Mouse (Mus musculus): Measurements from ENCODE around the gene Polr3gl.

Polr3gl gene

DNA sequence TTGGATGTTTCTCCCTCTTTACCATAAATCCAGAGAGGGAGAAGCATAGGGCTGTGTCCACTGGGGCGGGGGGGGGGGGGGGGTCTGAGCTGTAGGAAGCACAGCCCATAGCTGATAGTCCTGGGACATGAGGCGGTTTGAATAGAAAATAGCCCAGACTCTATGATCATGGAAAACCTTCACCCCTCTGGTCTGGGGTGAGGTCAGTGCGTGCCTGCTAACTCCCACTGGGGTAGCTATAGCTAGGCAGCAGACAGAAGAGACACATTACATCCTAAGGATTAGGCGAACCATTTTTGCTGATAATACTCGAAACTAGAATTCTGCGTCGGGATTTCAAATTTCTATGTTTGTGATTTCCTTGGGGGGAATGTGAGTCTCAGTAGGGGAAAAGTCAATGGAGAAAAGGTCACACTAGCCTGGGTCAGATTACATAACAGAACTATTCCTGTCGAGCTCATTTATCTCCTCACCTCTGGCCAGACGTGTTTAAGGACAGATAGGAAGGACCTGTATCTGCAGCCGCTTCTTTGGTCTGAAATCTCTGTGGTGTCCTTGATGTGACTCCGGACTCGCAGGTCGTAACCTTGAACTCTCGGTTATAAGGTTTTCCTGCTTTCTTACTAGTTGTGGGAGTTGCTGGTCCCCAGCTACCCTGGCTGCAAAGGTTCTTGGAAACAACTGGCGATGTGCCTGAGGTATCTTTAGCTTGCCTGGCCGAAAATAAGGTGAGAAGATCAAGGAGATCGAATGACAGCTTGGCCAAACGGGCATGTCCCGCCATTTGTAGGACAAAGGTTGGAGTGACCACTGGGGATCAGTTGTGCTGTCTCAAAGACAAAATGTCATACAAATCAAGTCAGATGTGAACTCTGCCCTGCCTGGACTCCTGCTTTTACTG lies 20.1 kb downstream of the Polr3gl start:
- DNase-seq (ENCODE audit: low spot score in 2 of 2) = no peak

DNA sequence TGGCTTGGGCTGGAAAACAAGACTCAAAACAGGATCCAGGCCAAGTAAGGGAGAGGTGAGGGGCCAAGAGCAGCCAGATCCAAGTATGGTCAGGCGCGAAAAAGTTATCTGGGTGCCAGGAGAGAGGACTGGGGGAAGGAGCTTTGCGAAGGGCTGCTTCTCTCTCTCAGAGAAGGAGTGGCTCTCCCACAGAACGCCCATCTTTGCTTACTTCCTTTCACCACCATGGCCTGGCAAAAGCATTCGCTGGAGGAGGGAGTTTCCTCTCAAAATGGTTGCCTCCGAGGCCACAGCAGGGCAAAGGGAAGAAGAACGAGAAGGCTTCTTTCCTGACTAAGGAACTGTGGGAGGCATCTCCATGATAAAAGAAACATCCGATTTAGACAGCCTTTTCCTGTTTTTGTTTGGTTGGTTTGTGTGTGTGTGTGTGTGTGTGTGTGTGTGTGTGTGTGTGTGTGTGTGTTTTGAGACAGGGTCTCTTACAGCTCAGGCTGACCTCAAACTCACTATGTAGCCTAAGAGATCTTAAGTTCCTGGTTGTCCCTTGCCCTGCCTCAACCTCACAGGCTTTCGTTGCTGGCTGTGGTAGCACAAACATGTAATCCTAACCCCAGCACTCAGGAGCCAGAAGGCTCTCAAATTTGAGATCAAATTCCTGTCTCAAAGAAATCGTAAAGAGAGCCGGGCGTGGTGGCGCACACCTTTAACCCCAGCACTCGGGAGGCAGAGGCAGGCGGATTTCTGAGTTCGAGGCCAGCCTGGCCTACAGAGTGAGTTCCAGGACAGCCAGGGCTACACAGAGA lies 21.9 kb downstream of the Polr3gl start:
- no peak for DNase-seq (ENCODE audit: low spot score in 2 of 2)

DNA sequence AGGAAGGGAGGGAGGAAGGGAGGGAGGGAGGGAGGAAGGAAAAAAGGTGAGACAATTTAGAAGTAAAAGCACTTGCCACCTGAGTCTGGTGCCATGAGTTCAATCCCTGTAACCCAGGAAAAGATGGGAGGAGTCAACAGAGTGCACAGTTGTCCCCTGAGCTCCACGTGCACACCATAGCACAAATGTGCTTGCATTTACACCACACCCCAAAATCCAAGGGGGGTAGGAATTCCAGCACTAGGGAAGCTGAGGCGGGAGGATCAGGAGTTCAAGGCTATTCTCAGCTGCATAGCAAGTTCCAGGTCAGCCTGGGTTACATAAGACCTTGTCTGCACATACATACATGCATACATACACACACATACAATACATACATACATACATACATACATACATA lies 22.6 kb downstream of the Polr3gl start:
- DNase-seq (ENCODE audit: low spot score in 2 of 2) = no peak

DNA sequence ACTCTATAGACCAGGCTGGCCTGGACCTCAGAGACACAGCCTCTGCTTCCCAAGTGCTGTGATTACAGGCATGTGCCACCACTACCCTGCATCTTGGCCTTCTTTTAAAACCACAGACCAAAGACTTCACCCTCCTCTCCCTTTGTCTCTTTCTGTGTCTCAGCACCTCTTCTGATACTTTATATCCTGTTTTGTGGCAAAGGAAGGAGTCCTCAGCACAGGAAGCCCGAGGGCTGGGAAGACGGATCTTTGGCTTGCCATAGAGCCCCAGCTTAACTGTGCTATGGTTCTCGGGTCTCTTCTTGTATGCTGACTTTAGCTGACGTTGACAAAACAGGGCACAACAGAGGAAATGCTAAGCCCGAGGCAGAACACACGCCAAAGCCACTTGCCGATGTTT lies 23.3 kb downstream of the Polr3gl start:
- DNase-seq (ENCODE audit: low spot score in 2 of 2) = no peak

DNA sequence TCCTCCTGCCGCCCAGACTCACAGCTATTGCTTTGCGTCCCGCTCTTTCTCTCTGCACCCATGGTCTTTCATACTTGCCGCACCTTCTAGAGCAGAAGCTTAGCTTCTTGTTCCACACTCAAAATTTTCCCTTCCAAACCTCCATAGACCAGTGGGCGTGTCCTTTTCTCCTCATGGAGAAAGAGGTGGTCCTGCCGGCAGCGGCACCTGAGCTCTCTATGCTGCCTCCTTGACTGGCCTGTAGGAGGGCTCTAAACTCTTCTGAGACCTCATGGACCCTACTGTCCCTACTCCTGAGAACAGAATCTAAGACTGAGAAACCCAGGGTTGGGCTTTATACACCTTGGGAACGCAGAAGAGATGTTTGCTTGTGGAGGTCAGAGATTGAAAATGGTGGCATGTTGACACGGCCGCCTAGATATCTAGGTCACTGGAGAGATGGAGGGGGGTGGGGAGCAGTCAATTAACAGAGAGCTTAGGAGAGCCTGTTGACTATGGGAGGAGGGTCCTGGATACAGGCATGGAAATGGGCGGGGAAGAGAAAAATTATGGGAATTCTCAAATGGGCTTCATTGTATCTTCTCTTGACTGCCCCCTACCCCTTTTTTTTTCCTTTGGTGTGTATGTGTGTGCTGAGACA lies 23.9 kb downstream of the Polr3gl start:
- no peak for DNase-seq (ENCODE audit: low spot score in 2 of 2)

DNA sequence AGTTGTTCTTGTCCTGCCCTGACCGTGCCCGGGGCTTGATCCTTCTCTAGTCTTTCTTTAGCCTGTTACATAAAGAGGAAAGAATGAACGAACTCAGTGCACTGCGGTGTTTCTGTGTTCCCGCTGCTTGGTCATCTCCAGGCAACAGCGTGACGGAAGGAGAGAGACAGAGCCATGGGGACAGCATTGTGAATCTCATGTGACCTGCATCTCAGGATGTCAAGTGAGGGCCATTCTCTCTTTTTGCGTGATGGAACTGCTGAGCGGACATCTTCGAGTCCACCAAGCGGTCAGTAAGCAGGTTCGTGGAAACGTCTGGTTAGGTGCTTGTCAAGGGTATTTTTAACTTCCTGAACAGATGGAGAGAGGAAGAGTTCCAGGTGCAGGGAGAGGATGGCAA lies 24.5 kb downstream of the Polr3gl start:
- DNase-seq (ENCODE audit: low spot score in 2 of 2) = no peak

DNA sequence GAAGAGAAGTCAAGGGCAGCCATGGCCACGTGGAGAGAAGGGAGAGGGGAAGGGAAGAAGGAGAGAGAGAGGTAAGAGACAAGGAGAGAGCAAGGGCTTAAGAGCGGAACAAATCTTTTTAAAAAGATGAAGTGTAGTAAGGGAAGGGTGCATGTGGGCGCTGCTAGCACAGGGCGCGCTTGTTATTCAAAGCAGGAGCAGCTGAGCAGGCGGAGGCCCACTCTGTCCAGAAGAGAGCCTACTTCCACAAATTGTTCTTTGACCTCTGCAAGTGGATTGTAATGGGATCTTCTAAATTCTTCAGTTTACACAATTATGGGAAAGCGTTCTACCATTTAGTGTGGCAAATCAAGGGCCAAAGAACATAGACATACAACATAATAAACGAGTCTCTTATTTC lies 25.4 kb downstream of the Polr3gl start:
- DNase-seq (ENCODE audit: low spot score in 2 of 2) = no peak

DNA sequence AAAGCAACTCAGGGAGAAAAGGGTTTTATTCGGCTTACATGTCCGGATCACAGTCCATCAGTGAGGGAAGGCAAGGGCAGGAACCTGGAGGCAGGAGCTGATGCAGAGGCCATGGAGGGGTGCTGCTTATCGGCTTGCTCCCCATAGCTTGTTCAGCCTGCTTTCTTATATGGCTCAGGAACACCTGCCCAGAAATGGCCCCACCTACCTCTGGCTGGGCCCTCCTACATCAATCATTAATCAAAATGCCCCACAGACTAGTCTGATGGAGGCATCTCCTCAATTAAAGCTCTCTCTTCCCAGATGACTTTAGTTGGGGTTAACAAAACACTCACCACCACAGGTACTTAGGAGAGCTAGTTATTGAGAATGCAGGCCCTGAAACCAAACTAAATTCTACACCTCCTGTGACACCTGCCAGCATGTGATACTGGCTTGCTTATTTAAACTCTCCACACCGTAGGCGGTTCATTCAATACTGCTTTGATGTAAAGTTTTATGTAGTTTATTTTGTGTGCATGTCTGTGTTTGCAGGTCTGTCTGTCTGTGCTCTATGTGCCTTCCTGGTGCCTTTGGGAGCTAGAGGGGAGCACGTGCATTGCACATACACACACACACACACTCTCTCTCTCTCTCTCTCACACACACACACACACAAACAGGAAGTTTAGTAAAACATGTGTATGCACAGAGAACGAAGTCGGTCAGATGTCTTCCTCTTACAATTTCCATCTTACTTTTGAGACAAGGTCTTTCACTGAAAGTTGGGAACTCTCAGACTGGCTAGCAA lies 27.1 kb downstream of the Polr3gl start:
- DNase-seq (ENCODE audit: low spot score in 2 of 2) = no peak

DNA sequence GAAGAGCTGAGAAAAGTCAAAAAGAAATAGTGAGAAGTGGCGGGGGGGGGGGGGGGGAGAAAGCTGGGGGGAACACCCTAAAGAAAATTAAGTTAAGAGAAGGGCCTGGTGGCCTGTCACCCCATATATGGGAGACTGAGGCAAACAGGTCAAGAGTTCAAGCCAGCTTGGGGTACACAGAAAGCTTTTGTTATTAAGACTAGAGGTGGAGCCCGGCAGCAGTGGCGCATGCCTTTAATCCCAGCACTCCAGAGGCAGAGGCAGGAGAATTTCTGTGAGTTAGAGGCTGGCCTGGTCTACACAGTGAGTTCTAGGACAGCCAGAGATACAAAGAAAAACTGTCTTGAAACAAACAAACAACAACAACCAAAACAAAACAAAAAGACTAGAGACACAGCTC lies 28.9 kb downstream of the Polr3gl start:
- no peak for DNase-seq (ENCODE audit: low spot score in 2 of 2)

DNA sequence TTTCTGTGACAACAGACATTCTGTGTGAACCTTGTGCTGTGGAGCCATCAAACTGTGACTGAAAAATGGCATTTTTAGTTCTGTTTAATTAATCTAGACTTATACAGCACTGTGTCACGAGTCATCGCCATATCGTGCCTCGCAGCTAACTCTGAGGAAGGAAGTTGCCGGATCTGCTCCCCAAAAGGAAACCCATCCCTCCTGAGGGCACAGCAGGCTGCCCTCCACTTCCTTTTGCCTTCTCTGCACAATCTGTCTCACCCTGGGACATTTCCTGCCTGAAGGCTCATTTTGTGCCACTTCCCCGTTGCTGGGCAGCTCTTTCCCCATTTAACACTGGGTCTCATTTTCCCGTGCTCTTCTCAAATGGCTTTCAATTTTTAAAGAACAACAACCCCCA lies 29.3 kb downstream of the Polr3gl start:
- DNase-seq (ENCODE audit: low spot score in 2 of 2) = no peak

DNA sequence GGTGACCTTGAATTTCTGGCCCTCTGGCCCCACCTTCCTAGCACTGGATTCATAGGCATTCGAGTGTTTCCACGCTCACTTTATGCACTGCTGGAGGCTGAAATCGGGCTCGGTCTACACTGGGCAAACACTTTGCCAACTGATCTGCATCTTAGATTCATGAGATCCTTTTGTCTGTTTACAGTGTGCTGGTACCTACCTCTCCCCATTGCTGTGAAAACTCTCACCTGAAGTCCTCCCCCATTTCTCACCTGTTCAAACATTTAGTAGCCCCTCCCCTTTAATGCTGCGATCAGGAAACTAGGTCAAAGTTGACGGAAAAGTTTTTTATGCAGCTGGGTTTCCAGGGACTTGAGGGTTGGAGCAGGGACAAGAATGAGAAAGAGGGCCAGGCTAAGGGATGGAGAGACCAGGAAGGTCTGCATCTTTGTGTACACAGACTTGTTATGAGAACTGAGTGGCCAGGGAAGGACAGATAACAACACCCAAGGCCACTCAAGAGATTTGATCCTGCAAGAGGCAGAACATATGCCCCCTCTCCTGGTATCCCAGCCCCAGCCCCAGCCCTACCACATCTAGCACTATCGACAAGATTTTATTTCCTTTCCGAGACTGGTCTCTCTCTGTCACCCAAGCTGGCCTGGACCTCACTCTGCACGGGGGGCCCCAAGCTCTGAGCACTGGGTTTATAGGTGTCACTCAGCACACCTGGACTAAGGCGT lies 29.9 kb downstream of the Polr3gl start:
- no peak for DNase-seq (ENCODE audit: low spot score in 2 of 2)

DNA sequence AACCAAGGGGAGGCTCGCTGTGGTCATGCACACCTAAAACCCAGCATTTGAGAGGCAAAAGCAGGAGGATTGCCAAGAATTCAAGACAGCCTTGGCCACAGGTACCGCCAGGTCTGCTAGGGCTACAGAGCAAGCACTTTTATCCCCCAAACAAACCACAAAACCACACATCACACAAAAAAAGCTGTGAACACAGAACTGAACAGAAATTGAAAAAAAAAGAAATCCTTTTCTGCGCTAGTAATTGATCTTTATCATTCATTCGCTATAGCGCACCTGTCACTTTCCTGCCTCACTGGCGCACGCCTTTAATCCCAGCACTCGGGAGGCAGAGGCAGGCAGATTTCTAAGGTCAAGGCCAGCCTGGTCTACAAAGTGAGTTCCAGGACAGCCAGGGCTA lies 30.7 kb downstream of the Polr3gl start:
- no peak for DNase-seq (ENCODE audit: low spot score in 2 of 2)

DNA sequence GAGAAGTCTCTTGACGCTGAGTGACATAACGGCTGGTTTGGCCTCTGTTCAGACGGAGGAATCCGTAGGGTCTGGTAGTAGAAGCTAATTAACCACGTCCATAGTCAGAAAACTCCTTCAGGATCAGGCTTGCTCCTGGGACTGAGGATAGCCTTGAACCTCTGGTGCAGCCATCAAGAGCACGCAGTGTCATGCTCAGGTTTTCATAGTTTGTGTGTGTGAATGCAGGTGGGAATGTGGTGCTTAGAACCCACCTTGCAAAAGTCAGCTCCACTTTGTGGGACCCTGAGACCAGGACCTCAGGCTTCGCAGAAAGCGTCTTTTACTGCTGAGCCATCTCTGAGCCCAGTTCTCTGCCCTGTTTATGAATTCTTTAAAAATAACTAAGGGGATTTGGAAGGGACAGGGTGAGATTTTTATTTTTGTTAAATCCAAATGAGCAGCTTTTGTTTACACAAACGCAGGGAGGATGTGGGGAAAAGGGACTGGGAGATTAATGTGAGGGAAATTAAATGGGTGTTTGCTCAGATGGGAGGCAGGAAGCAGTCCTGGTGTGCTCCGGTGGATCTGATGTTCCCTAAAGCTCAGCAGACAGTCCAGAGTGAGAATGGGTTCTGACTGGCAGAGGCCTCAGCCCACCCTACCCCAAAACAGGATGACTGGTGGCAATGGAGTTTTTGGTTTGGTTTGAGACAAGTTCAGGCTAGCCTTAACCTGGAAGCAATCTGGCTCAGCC lies 31.9 kb downstream of the Polr3gl start:
- DNase-seq (ENCODE audit: low spot score in 2 of 2) = no peak

DNA sequence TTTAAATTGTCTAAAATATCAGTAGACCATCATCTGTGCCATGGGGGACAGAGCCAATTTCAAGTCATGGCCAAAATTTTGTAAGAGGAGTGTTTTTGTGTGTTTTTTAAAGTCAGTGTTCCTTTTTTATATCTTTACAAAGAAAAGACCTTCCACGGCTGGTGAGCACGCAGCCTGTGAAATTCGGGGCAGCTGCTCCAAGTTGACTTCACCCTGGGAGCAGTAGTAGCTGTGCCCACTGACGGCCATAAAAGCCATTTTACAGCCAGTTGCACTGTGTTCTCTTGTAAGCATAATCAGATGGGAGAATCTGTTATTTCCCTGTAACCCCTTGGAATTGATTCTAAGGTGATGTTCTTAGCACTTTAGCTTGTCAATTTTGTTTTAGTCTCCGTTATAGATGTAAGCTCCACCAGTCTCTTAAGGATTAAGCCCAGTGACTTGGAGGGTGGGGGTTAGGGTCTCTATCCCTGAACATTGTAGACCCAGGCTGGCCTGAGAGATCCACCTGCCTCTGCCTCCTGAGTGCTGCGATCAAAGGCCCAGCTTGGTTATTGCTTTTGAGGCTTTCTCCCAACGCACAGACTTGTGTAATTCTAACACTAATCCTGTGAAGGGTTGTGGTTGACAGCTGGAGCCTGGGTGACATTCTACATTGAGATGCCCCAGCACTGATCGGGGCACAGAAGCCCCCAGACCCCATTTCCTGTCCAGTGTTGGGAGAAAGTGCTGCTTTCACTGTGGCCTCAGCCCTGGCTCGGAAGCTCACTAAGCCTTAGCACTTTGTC lies 32.9 kb downstream of the Polr3gl start:
- DNase-seq (ENCODE audit: low spot score in 2 of 2) = no peak

DNA sequence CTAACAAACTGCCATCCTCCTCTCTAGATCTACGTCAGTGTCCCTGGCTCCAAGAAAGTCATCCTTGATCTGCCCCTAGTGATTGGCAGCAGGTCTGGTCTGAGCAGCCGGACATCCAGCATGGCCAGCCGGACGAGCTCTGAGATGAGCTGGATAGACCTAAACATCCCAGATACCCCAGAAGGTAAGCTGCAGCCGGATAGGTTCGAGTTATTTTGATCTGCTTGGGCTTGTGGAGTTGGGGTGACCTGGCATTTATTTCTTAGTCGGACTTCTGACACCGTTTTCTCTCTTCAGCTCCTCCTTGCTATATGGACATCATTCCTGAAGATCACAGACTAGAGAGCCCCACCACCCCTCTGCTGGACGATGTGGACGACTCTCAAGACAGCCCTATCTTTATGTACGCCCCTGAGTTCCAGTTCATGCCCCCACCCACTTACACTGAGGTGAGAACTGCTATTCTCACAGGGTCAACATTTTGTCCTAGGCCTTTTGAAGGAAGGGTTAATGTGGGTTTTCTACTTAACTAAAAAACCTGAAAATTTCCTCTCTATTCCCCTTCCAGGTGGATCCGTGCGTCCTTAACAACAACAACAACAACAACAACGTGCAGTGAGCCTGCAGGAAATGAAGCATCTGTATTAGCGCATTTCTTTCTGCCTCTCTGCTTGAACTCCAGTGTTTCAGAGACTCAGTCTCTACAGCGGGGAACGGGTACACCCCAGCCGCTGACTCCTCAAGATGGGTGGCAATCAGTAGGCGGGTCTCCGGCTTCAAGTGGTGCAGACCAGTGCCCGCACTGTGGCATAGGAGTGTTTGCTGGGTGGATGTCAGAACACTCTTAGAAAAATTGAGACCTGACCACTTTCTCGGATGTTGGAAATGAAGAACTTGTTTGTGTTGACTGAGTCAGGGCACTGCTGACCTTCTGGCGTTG lies 33.8 kb downstream of the Polr3gl start:
- no peak for DNase-seq (ENCODE audit: low spot score in 2 of 2)

DNA sequence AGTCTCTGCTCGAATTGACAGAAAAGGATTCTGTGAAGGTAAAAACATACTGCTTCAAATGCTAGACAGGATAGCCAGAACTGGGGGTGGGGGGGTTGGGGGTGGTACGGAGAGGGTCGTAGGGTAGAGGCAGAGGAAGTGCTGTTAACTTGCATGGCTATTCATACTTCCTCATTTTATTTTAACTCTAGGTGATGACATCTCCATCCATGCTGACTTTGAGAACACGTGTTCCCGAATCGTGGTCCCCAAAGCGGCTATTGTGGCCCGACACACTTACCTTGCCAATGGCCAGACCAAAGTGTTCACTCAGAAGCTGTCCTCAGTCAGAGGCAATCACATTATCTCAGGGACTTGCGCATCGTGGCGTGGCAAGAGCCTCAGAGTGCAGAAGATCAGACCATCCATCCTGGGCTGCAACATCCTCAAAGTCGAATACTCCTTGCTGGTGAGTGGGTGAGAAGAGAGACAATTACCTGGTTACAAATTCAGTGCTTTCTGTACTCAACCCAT lies 34.5 kb downstream of the Polr3gl start:
- no peak for DNase-seq (ENCODE audit: low spot score in 2 of 2)

DNA sequence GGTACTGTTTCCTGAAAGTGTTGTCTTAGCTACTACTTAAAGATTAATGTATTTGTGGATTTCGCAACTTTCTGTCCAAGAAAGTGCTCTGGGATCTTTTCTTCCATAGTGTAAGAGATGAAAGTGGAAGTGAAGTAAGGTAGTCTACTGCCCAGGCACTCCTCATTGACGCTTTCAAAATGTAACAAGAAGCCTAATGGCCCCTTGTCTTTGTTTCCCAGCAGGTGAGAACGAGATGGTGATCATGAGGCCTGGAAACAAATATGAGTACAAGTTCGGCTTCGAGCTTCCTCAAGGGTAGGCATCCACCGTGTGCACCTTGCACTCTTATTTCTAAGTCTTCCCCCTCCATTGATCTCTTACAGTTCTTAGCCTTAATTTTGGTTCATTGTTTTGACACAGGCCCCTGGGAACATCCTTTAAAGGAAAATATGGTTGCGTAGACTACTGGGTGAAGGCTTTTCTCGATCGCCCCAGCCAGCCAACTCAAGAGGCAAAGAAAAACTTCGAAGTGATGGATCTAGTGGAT lies 35.2 kb downstream of the Polr3gl start:
- no peak for DNase-seq (ENCODE audit: low spot score in 2 of 2)

DNA sequence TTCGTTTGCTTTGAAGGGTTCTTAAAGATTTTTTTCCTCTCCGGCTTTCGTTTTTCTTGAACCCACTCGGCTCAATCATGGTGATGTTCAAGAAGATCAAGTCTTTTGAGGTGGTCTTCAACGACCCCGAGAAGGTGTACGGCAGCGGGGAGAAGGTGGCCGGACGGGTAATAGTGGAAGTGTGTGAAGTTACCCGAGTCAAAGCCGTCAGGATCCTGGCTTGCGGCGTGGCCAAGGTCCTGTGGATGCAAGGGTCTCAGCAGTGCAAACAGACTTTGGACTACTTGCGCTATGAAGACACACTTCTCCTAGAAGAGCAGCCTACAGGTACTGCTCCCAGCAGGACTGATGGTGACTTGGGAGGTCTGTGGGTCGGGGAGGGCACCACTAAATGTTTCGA lies 35.8 kb downstream of the Polr3gl start:
- no peak for DNase-seq (ENCODE audit: low spot score in 2 of 2)
